Mouse (Mus musculus) kidney, adult 11 months (tissue): ENCODE measurements around the gene Oaz2.

Experiments
- DNase-seq: peaks from one replicate; pipeline ENCODE4 v3.0.0; 2022

The Oaz2 gene

DNA sequence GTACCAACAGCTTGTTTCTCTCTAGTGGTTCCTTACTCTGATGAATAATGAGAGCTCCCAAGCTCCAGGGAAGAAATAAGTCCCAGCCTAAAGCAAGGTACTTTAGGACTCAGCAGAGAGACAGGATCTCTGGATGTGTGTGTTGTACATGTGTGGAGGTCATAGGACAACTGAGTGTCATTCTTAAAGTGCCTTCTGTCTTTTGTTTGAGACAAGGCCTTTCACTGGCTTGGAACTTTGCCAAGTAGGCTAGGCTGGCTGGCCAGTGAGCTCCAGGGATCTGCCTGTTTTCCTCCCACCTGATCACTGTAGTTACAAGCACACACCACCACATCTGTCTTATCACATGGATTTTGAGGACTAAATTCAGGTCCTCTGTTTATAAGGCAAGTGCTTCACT lies 28.5 kb downstream of the Oaz2 start:
- DNase-seq: no peak

DNA sequence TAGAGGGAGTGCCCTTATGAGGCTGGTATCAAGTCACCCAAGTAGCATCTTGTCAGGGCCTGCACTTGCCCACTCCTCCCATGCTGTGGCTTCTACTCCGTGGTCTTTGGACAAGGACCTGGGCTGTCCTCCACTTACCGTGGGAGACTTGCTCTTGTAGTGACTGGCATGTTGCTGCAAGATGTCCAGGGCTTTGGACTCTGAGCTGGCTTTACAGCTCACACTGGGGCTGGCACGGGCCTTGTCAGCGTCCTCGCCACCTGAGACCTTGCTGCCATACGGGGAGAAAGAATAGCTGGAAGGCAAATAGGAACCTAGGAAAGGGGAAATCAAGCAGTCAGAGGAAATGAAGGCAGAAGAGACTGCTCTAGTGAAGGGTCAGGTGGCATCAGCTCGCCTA lies 29.6 kb downstream of the Oaz2 start:
- no peak for DNase-seq

DNA sequence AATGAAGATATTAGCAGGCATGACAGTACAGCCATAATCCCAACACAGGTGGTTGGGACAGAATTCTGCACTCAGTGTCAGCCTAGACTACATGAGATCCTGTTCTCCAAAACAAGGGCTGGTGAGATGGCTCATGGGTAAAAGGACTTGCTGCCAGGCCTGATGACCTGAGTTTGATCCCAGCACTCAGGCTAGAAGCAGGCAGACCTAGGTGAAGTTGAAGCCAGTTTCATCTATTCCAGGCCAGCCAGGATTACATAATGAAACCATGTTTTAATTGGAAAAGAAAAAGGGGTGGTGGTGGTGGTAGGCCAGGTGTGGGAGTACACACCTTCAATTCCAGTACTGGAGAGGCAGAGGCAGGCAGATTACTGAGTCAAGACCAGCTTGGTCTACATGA lies 30.2 kb downstream of the Oaz2 start:
- no peak for DNase-seq

DNA sequence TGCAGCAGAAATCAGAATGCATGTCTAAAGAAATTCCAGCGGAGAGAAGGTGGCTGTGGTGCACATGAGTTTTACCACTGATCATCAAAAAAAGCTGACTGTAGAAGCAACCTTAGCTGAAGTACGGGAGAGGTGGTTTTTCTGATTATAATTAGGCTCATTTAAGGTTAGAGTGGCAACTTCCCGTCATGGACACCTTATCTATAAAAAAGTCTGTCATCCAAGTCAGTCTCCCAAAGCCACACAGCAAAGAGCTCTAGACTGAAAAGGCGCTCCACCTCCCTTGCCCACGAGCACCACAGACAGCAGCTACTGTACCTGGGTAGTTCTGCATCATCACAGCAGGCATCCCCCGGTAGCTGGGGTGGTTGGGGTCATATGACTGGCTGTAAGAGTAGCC lies 32.7 kb downstream of the Oaz2 start:
- no peak for DNase-seq

DNA sequence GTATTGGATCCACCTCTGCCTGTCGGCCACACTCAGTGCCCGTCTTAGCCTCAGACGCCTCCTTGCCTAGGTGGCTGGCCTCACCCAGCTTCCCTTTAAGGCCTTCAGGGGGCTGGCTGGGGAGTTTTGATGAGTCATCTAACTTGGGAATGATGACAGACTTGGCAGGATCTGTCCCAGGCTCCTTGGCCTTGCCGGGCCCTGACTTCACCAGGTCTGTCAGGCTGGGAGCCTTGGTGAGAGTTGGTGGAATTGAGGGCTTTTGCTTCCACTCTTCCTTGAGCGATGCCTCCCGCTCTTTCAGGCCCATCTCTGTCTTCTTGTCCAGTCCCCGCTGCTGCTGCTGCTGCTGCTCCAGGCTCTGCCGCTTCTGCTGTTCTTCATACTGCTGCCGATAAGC lies 34.5 kb downstream of the Oaz2 start:
- no peak for DNase-seq

DNA sequence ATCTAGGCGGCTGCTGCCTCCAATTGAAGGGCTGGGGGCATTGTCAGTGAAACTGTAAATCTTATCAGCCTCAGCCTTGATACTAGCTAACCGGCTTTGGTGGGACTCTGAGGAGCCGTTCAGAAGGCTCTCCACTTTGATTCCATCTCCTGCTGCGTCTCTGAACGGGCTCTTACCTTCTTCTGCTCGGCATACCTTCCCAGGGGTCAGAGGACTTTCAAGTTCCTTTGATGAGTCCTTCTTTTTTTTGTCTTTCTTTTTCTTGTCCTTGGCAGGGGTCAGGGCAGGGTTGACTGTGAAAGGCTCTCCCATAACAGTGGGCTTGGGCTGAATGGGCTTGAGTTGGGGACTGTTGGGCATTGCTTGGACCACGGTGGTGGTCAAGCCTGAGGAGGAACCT lies 35.4 kb downstream of the Oaz2 start:
- DNase-seq: no peak

DNA sequence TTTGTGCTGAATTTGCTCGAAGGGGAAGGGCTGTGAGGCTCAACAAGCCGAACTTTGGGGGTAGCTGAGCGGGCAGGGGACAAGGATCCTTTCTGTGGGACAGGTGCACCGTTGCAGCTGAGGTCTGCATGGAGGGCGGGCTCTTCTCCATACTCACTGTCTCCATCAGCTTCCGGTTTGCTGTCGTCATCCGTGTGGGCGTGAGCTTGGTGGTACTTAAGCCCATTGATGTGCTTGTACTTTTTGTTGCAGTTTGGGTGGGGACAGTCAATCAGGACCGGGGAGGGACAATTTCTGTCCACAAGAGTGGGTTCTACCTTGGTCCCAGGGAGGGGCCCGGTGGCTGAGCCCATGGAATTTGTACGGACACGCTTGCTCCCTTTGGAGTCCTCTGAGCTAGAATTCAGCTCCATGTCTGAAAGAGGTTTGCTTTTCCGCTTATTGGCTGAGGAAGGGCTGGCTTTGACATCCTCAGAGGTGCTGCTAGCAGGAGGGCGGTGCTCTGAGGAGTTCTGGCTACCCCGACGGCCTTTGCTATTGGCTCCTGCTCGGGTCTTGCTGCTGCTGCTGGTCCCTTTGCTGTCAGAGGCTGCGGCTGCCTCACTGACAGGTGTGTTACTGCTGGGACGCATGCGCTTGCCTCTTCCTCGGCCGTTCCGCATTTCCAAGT lies 36.3 kb downstream of the Oaz2 start:
- no peak for DNase-seq

DNA sequence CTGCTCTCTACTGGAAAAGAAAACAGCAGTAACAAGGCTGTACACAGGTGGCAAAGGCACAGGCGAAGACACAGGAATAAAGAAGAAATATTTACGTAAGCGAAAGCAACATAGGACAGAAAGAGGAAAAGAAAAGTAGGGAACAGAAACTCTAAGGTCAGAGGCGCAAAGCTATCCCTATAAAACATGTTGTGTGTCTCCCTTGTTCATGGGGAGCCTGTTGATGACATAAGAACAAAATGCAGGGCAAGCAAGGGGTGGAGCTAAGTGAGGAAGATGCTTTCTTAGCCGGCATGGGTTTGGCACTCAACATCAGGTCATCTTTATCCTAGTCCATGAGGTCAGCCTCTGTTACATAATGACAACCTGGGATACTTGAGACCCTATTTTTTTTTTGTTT lies 50.4 kb downstream of the Oaz2 start:
- no peak for DNase-seq

DNA sequence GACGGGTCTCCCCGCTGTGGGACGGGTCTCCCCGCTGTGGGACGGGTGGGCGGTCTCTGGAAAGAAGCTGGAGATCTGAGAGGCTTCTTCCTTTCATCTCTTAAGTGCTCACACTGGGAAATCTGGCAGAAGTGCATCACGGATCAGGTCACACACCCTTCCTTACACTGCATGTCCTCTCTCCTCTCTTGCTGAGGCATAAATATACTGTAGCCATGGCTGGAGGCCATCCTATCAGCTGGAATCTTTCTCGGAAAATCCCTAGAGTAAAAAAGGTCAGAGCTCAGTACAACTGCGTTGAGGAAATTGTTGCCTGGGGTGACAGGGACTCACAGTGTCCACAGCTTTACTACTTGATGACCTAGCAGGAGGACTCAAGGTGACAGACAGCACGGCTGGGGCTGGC lies 53.4 kb downstream of the Oaz2 start:
- DNase-seq: peak; percentile 48

DNA sequence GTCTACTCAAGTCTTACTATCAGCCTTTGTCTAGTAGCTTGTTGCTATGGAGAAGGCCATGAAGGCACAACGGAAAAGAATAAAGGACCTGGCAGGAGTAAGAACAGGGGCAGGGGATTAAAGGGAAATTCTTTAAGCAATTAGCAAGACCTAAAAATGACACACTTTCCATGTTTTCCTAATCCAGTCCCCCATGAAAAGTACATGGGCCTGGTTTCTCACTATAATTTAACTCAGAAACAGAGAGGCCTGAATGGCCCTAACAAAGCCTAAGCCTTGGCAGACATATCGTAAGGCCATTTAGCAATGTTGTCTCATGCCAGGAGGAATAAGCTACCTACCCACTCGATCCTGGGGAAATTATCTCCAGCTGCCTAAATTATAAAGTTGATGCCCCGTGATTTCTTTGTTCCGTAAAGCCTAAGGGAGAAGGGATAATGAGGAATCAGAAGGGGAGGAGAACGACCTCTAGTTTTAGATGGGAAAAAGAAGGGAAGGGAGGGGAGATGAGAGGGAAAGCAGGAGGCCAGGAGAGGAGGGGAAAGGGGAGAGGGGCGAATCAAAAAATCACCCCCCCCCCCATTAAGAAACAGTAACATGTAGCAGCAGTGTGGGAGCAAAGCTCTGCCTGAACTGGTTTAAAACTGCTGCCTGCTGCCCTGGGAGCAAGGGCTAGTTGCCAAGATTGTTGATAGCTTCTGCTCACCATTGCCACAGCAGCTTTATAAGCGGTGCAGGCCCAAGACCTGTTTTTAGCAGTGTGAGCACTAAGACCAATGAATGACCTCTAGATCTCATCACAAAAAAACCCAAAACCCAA lies 56.9 kb downstream of the Oaz2 start:
- DNase-seq: peak; percentile 65

DNA sequence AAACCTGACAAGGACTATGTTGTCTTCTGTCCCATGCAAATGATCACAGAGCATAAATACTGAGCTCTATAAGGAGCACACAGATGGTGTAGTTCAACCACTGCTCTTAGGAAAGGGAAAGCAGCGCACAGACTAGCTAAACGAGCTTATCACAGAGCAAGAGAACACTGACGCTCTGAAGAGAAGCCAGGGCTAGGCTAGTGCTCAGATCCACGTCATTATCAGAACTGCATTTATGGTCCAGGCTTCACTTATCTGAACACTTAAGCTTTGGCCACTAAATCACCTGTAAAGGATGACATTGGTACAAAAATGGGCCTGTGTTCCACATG lies 57.5 kb downstream of the Oaz2 start:
- DNase-seq: no peak

DNA sequence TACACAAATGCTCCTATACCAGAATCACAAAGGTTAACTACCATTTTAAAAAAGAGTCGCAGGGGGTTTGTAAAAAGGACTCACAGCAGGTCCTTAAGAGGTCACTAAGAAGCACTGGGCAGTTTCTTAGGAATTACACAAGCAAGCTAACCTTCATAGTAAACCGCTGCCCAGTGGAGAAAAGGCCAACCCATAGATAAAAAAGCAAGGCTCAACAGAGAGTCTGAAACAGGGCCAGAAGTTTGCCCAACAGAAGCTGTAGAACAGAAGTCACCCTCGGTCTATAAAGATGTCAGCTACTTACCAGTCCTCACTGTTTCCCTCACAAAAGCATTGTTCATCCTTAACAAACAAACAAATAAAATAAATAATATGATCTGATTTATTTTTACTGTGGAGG lies 58.6 kb downstream of the Oaz2 start:
- no peak for DNase-seq

DNA sequence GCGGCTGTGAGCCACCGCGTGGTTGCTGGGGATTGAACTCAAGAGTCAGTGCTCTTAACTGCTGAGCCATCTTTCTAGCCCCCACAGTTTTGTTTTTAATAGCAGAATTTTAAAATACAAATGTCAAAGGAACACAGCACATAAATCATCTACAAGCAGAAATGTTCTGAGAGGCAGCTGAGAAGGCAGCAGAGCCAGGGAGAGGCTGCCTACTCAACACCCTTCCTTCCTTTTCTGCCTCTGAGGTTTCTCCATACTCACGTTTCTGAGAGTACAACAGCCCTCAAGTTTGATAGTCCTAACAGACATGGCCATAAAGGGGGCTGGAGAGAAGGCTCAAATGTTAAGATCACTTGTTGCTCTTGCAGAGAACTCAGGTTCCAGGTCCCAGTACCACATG lies 59.7 kb downstream of the Oaz2 start:
- no peak for DNase-seq

DNA sequence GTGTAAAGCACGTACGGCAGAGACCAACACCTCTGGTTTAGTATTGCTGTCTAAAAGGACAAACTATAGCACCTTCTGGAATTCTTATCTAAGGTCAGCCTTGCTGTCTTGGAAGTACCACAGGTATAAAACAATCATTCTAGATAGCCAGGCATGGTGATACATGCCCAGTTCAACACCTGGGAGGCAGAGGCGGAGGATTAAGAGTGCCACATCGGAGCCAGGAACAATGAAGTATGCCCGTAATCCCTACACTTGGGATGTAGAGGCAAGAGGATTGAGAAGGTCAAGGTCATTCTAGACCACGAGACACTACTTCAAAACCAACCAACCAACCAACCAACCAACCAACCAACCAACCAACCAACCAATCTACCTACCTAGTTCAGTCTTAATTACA lies 60.8 kb downstream of the Oaz2 start:
- DNase-seq: no peak

DNA sequence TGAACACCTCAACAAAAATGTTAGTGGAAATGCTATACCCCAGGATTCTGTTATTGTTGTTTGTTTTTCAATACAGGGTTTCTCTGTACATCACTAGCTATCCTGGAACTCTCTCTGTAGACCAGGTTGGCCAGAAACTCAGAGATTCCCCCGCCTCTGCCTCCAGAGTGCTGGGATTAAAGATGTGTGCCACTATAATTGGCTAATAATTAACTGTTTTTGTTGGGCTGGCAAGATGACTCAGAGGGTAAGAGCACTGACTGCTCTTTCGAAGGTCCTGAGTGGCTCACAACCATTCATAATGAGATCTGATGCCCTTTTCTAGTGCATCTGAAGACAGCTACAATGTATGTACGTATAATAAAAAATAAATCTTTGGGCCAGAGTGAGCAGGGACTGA lies 67.1 kb downstream of the Oaz2 start:
- no peak for DNase-seq
